Mouse (Mus musculus): ENCODE data around the gene Mad2l2. TPM values are rescaled to one million over a fixed set of nuclear protein-coding genes. Genes with fewer than 3 reads are reported as not detected.

The Mad2l2 gene
- total RNA-seq, 2 experiments from 2014 or later = 0.30 to 20.5 TPM

DNA sequence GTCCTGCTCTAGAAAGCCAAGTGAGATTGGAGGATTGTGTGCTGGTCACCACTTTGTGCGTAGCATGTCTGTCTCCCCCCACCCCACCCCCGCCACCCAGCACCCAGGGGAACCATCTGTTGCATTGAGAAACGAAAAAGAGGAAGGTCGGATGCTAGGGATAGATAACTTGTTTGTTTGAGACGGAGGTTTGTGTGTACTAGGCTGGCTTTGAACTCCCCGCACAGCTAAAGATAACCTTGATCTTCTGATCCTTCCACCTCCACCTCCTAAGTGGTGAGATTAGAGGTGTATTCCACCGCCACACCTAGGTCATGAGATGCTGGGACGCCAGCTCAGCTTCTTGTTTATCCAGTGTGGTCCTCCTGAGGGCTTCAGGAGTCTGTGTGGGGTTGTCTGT, 4.8 kb downstream of the Mad2l2 start:
- ATAC-seq (replicated peaks; ENCODE audit: low FRiP score, poor library complexity, severe bottlenecking) = no peak

DNA sequence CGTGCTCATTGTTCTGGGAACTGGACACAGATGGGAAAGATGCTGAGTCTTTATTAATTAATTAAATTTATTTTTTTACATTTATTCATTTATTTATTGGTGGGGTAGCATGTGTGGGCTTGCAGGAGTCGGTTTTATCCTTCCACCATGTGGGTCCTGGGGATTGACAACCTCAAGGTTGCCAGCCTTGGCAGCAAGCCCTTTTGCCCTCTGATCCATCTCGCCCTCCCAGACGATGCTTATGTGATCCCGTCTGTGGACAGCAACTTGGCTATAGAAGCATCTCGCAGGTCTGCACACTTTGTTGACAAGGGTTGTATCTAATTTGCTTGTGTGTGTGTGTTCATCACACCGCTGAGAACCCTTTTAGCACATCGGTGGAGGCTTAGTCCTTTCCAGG, 7.3 kb downstream of the Mad2l2 start:
- no peak for ATAC-seq (replicated peaks; ENCODE audit: low FRiP score, poor library complexity, severe bottlenecking)

DNA sequence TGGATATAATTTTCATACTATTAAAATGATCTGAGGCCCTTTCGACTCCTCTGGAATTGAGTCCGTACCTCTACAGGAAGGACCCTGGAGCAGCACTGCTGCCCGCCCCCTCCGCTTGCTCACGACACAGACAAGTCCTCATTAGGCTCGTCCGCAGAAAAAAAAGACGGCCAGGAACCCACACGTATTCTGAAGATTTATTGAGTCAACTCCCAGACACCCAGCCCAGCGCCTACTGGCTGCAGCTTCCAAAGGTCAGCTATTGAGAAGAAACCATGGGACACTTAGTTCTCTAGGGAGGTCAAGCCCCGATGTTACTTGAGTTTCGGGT, 9.5 kb downstream of the Mad2l2 start:
- peak; percentile 21 for ATAC-seq (replicated peaks; ENCODE audit: low FRiP score, poor library complexity, severe bottlenecking)

DNA sequence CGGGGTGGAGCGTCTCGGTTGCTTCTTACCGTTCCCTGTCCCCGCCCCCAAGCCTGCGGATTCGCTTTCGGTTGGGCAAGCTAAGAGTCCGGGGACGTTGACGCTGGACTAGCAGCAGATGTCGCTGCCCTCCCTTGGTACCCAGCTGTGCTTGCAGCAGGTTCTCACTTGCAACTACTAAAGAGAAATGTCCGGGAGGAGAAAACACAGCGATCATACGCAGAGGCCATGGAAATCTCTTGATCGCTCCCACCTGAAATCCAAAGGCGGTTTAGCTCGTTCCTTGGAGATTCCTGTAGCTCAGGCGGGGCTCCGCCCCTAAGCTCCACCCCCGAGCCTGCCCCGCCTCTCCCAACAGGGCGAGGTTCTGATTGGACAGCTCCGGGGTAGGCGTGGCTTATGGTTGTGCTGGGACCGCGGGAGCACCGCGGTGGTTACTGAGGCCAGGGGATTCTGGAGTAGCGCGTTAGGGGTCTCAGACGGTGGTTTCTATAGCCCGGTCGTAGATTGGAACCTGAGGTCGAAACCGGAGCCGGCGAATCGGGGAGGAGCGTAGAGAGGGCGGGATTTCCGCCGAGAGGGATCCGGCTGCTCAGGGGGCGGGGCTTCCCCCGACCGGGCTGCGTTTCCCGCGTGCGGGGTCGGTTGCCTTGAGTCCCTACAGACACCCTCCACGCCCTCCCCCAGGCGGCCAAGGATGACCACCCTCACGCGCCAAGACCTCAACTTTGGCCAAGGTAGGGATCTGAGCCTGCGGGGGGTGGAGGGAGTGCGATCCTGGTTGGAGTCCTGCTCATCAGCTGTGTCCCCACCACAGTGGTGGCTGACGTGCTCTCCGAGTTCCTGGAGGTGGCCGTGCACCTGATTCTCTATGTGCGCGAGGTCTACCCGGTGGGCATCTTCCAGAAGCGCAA, 10.2 kb downstream of the Mad2l2 start:
- ATAC-seq (replicated peaks; ENCODE audit: low FRiP score, poor library complexity, severe bottlenecking) = peak; percentile 94

- ATAC-seq (replicated peaks; ENCODE audit: low FRiP score, poor library complexity, severe bottlenecking) = no peak
Observed at GRCm38 (mm10) chr4:148143721-148144120, 13.5 kb downstream of the Mad2l2 start.

- no peak for ATAC-seq (replicated peaks; ENCODE audit: low FRiP score, poor library complexity, severe bottlenecking)
Observed at GRCm38 (mm10) chr4:148147714-148148113, 17.5 kb downstream of the Mad2l2 start.

- no peak for ATAC-seq (replicated peaks; ENCODE audit: low FRiP score, poor library complexity, severe bottlenecking)
Observed at GRCm38 (mm10) chr4:148149540-148149939, 19.4 kb downstream of the Mad2l2 start.

GRCm38 (mm10) chr4:148150242-148150641, 20.1 kb downstream of the Mad2l2 start:
- ATAC-seq (replicated peaks; ENCODE audit: low FRiP score, poor library complexity, severe bottlenecking) = no peak

- ATAC-seq (replicated peaks; ENCODE audit: low FRiP score, poor library complexity, severe bottlenecking) = no peak
Observed at GRCm38 (mm10) chr4:148150953-148151266, 20.7 kb downstream of the Mad2l2 start.

GRCm38 (mm10) chr4:148151267-148152168, 21.3 kb downstream of the Mad2l2 start, which contains the start of gene Fbxo6:
TSS of gene Fbxo6 (minus strand) at chr4:148152140.
- peak; percentile 80 for ATAC-seq (replicated peaks; ENCODE audit: low FRiP score, poor library complexity, severe bottlenecking)

- ATAC-seq (replicated peaks; ENCODE audit: low FRiP score, poor library complexity, severe bottlenecking) = no peak
Observed at GRCm38 (mm10) chr4:148152547-148152946, 22.4 kb downstream of the Mad2l2 start.

DNA sequence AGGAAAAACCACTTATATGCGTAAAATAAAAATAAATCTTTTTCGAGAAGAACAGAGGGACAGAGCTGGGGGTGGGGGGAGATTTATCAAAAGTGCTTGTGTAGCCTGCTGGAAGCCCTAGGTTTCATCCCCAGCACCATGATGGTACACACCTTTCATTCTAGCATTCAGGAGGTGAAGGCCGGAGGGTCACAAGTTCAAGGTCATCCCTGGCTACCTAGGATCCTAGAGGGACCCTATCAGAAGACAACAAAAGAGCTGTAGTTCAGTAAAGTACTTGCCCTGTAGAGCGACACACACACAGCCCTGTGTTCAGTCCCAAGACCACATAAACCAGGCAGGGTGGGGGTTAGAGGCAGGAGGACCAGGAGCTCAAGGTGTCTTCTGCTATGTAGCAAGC, 23.8 kb downstream of the Mad2l2 start:
- no peak for ATAC-seq (replicated peaks; ENCODE audit: low FRiP score, poor library complexity, severe bottlenecking)

- no peak for ATAC-seq (replicated peaks; ENCODE audit: low FRiP score, poor library complexity, severe bottlenecking)
Observed at GRCm38 (mm10) chr4:148154982-148155381, 24.8 kb downstream of the Mad2l2 start.

- ATAC-seq (replicated peaks; ENCODE audit: low FRiP score, poor library complexity, severe bottlenecking) = no peak
Observed at GRCm38 (mm10) chr4:148158436-148159348, 28.5 kb downstream of the Mad2l2 start.

DNA sequence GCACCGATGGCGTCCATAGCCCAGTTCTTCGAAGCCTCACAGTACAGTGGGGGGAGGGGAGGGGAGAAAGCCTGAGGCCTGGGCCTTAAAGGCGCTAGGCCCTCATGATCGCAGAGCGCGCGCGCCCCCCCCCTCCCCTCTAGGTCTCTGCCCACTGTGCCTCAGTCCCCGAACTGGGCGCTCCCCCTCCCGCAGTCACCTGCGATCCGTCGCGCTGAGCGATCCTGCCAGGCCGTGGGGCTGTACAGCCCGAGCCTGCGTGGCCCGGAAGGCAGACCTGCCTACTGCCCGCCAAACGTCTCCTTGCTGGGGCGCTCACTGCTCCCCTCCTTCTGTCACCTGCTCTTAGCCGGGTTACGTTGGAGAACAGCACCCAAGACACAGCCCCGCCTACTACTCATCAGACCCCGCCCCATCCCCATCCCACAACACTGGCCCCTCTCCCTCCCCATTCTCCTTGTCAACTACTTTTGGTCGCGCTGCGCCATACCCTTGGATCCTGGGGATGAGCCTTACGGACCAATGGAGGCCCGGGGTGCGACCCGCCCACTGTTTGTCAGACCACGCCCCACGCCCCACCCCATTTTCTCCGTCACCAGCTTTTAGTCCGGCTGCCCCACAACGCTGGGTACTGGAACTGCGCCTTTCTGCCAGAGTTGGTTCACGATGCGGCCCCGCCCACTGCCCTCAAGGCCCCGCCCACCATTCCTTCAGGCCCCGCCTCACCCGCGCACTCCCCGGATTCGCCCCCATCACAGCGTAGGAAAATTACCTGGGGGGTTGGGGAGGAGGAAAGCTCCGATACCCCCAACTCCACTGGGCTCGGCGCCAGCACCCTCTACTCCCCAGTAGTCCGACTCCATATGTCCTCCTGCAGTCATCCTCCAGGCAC, 29.6 kb downstream of the Mad2l2 start:
- ATAC-seq (replicated peaks; ENCODE audit: low FRiP score, poor library complexity, severe bottlenecking) = peak; percentile 82

GRCm38 (mm10) chr4:148160436-148161390, 30.5 kb downstream of the Mad2l2 start, which contains the start of the genes Fbxo44 and Fbxo2:
TSS of gene Fbxo44 (minus strand) at chr4:148160482.
TSS of gene Fbxo2 (plus strand) at chr4:148160621.
- no peak for ATAC-seq (replicated peaks; ENCODE audit: low FRiP score, poor library complexity, severe bottlenecking)

DNA sequence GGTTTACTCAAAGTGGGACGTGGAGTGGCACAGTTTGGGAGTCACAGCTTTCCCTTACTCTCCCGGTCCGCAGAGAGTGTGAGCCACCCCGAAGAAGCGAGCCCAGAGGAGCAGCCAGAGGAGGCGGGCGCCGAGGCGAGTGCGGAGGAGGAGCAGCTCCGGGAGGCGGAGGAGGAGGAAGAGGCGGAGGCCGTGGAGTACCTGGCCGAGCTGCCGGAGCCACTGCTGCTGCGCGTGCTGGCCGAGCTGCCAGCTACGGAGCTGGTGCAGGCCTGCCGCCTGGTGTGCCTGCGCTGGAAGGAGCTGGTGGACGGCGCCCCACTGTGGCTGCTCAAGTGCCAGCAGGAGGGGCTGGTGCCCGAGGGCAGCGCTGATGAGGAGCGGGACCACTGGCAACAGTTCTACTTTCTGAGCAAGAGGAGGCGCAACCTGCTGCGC, 33.8 kb downstream of the Mad2l2 start:
- ATAC-seq (replicated peaks; ENCODE audit: low FRiP score, poor library complexity, severe bottlenecking) = no peak

- no peak for ATAC-seq (replicated peaks; ENCODE audit: low FRiP score, poor library complexity, severe bottlenecking)
Observed at GRCm38 (mm10) chr4:148164461-148164860, 34.3 kb downstream of the Mad2l2 start.
